Mouse (Mus musculus): Measurements from ENCODE around the gene Rbfox2.

- no peak for TF ChIP-seq CTCF (IDR thresholded peaks at IDR 0.05; ENCODE audit: low read depth, low read length)
- no peak for TF ChIP-seq EP300 (IDR thresholded peaks at IDR 0.05; ENCODE audit: insufficient read depth, low read depth, low read length)
Measured at GRCm38 (mm10) chr15:77237661-77238060, 69.1 kb downstream of the Rbfox2 start.
